Mouse (Mus musculus) liver, embryonic 18 days (tissue): Measurements from ENCODE around the gene S100pbp. TPM values are rescaled to one million over a fixed set of nuclear protein-coding genes. Genes with fewer than 3 reads are reported as not detected.

Source experiments
- polyA plus RNA-seq: library from polyadenylated mRNA; depleted of rRNA; stranded (reverse); fragments of >200 nt; gene quantifications from 2 replicates; pipeline ENCODE4 v1.2.3, GENCODE M21; 2012; rRNA removed

The S100pbp gene
- 10.8 and 13.9 TPM in 2 replicates for polyA plus RNA-seq

GRCm38 (mm10) chr4:129189542-129190519 lies at the start of gene S100pbp, which contains the start of gene Yars:
Gene S100pbp (minus strand): TSS chr4:129189727.
Gene Yars (plus strand): TSS chr4:129189760.

GRCm38 (mm10) chr4:129136579-129137391 lies 52.7 kb downstream of the S100pbp start, which contains the start of gene Fndc5:
Gene Fndc5 (plus strand): TSS chr4:129136999.

GRCm38 (mm10) chr4:129121569-129122086 lies 67.9 kb downstream of the S100pbp start, which contains the start of gene Hpca:
Gene Hpca (minus strand): TSS chr4:129122036.

GRCm38 (mm10) chr4:129105356-129105755 lies 84.2 kb downstream of the S100pbp start, which contains the start of gene Tmem54:
Gene Tmem54 (plus strand): TSS chr4:129105548.

Other genes starting within 250 kb of the S100pbp start
- 1.00 and 1.1 TPM in 2 replicates for gene Azin2, start 227.3 kb downstream of the S100pbp start, polyA plus RNA-seq
- 73.1 and 79.8 TPM in 2 replicates for gene Ak2, start 197.8 kb downstream of the S100pbp start, polyA plus RNA-seq
- 12.7 and 14.0 TPM in 2 replicates for gene Rnf19b, start 131.5 kb downstream of the S100pbp start, polyA plus RNA-seq
- 0.08 and 0.26 TPM in 2 replicates for gene Tmem54, start 84.2 kb downstream of the S100pbp start, polyA plus RNA-seq
- gene Hpca, start 67.7 kb downstream of the S100pbp start, polyA plus RNA-seq: 0.97 and 1.1 TPM in 2 replicates
- 0.29 and 0.31 TPM in 2 replicates for gene Fndc5, start 52.7 kb downstream of the S100pbp start, polyA plus RNA-seq
- gene Yars, start within 50 bp of the S100pbp start, polyA plus RNA-seq: 28.1 and 30.4 TPM in 2 replicates
- 4.0 and 4.2 TPM in 2 replicates for gene C77080, start 71.7 kb upstream of the S100pbp start, polyA plus RNA-seq
- gene Sync, start 97.9 kb upstream of the S100pbp start, polyA plus RNA-seq: 0.02 and 0.03 TPM in 2 replicates
- gene Rbbp4, start 145.6 kb upstream of the S100pbp start, polyA plus RNA-seq: 41.9 and 43.1 TPM in 2 replicates
- 32.4 and 33.6 TPM in 2 replicates for gene Zbtb8os, start 146.0 kb upstream of the S100pbp start, polyA plus RNA-seq
- gene Zbtb8a, start 188.4 kb upstream of the S100pbp start, polyA plus RNA-seq: 2.6 TPM in 2 replicates